Mouse (Mus musculus) heart, embryonic 13.5 days (tissue): Measurements from ENCODE around the gene Ppp2r1b. TPM values are rescaled to one million over a fixed set of nuclear protein-coding genes. Genes with fewer than 3 reads are reported as not detected.

ENCODE experiments used
- ATAC-seq: fragments of 200-750 bp; cut with Nextera tagmentation; 2 replicates; pipeline ENCODE4 v1.8.0; 2017; ENCODE audit warnings: moderate TSS enrichment; ENCODE audit not compliant: insufficient number of reproducible peaks, low FRiP score, low TSS enrichment; ENCODE audit errors: extremely low read depth
- H3K27ac ChIP-seq: fragments of 300-500 bp; sonication (generic); replicated peaks from 2 replicates; pipeline ENCODE4 v1.5.1; 2015; ENCODE audit warnings: moderate library complexity, mild to moderate bottlenecking, inconsistent platforms
- H3K27me3 ChIP-seq: fragments of 300-500 bp; sonication (generic); replicated peaks from 2 replicates; pipeline ENCODE4 v1.6.1; 2015; ENCODE audit warnings: mild to moderate bottlenecking, inconsistent platforms
- H3K36me3 ChIP-seq: fragments of 300-500 bp; sonication (generic); 2 replicates; pipeline ENCODE4 v1.6.1; 2015; ENCODE audit warnings: mild to moderate bottlenecking, inconsistent platforms
- H3K4me1 ChIP-seq: fragments of 300-500 bp; sonication (generic); 2 replicates; pipeline ENCODE4 v1.6.1; 2015; ENCODE audit warnings: inconsistent platforms
- H3K4me2 ChIP-seq: fragments of 300-500 bp; sonication (generic); 2 replicates; pipeline ENCODE4 v1.6.1; 2015; ENCODE audit warnings: inconsistent platforms, mild to moderate bottlenecking, moderate library complexity
- H3K4me3 ChIP-seq: fragments of 300-500 bp; sonication (generic); 2 replicates; pipeline ENCODE4 v1.5.1; 2015; ENCODE audit warnings: moderate library complexity, mild to moderate bottlenecking, inconsistent platforms
- H3K9ac ChIP-seq: fragments of 300-500 bp; sonication (generic); 2 replicates; pipeline ENCODE4 v1.6.1; 2015; ENCODE audit warnings: inconsistent platforms, mild to moderate bottlenecking, moderate library complexity
- H3K9me3 ChIP-seq: fragments of 300-500 bp; sonication (generic); 2 replicates; pipeline ENCODE4 v1.6.1; 2016; ENCODE audit warnings: inconsistent platforms
- WGBS: fragments of 180-500 bp; shearing (Covaris S2); methylation state at CpG from one replicate; pipeline ENCODE4 v1.1.7; 2015; ENCODE audit warnings: mixed read lengths; 5-methylcytosine and 5-hydroxymethylcytosine counted together
- polyA plus RNA-seq: library from polyadenylated mRNA; unstranded; fragments of >200 nt; fragmentation: Nextera tagmentation; extraction: Ambion mirVana; gene quantifications from 2 replicates; pipeline ENCODE4 v1.2.1, GENCODE M21; 2015

The Ppp2r1b gene
- polyA plus RNA-seq, 1 experiment from 2014 or later, result 46.3 TPM

DNA sequence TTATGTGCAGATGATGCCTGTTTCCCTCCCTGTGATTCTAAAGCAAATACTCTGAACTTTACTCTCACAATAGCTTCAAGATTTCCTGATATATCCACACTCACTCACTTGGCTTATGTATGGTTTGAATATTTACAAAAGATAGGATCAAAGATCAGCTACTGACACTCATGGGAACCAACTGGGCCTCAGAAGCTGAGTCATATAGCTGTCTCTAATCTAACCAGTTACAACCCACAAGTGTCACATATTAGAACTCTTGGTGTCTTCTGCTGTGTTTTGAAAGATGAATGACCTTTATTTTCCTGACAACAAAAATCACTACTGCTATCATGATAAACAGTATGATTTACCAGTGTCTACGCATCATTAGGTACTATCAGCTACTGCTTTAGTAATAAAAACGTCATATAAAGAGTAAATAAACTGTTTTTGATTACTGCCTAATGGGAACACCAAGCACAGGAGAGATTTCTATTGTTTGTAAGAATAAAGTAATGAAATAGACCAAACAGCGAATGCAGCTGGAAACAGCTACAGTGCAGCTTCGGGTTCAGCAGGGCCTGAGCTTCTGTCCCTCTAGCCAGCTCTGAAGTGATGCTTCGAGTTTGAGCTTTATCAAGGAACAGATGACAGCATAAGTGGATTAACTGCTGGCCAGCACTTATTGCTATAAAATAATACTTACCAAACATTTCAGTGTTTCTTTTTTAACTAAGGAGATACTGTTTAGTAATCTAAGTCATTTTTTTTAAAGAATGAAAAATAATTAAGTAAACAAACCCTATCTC, 77.5 kb downstream of the Ppp2r1b start:
- H3K36me3 ChIP-seq, result 0 out of 2 replicates have a peak, but pooled peaks cover under 1% of the 10 kb centered on the region
- ATAC-seq, result no peak
- 59% methylated on average over 5 of the region's 5 CpGs for WGBS
- H3K4me3 ChIP-seq, result no peak overlapping the region
- H3K27me3 ChIP-seq, result no peaks in the 10 kb centered on the region
- H3K9ac ChIP-seq, result no peak overlapping the region
- H3K4me1 ChIP-seq, result peaks cover 35% of the 10 kb centered on the region
- H3K9me3 ChIP-seq, result no peaks in the 10 kb centered on the region
- H3K4me2 ChIP-seq, result no peak overlapping the region
- no peak overlapping the region for H3K27ac ChIP-seq

- H3K27me3 ChIP-seq, result no peaks in the 10 kb centered on the region
Observed at GRCm38 (mm10) chr9:50924454-50924853, 79.4 kb downstream of the Ppp2r1b start.

GRCm38 (mm10) chr9:50925801-50926200, 80.7 kb downstream of the Ppp2r1b start:
- Histone ChIP-seq H3K4me3 (no peak overlapping the region), H3K27ac (no peak overlapping the region)
- ATAC-seq, result no peak

More at GRCm38 (mm10) chr9:50924454-50924853, 79.4 kb downstream of the Ppp2r1b start:
- H3K36me3 ChIP-seq, result peaks cover 8% of the 10 kb centered on the region
- H3K9ac ChIP-seq, result no peak overlapping the region
- no peak overlapping the region for H3K27ac ChIP-seq
- peaks cover 35% of the 10 kb centered on the region for H3K4me1 ChIP-seq
- H3K9me3 ChIP-seq, result no peaks in the 10 kb centered on the region
- no peak overlapping the region for H3K4me2 ChIP-seq
- H3K4me3 ChIP-seq, result no peak overlapping the region
- no peak for ATAC-seq

DNA sequence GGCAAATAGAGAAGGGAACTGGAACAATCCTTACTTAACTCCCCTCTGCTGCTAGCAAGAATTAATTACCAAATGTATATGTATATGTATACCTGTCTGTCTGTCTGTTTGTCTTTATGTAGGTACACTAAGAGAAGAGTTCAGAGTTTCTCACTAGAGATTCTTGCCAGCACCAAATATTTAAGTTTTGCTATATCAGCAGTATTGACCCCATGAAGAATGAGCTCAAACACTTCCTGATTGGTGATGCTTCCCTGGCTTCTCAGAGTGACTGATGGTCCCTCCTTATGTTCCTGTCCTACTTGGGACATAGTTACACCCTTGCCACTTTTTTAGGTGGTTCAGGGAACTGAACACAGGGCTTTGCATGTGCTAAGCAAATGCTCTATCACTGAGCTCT, 84.9 kb downstream of the Ppp2r1b start:
- H3K9ac ChIP-seq, result no peak overlapping the region
- H3K27ac ChIP-seq, result no peak overlapping the region
- no peaks in the 10 kb centered on the region for H3K27me3 ChIP-seq
- no peaks in the 10 kb centered on the region for H3K9me3 ChIP-seq
- H3K4me3 ChIP-seq, result no peak overlapping the region
- H3K4me1 ChIP-seq, result peaks cover 6% of the 10 kb centered on the region
- peaks cover 58% of the 10 kb centered on the region for H3K36me3 ChIP-seq
- H3K4me2 ChIP-seq, result no peak overlapping the region
- ATAC-seq, result no peak

More at GRCm38 (mm10) chr9:50925801-50926200, 80.7 kb downstream of the Ppp2r1b start:
- 21% methylated on average over 4 of the region's 4 CpGs for WGBS
- no peaks in the 10 kb centered on the region for H3K27me3 ChIP-seq
- H3K9me3 ChIP-seq, result no peaks in the 10 kb centered on the region
- H3K4me1 ChIP-seq, result peaks cover 32% of the 10 kb centered on the region
- H3K36me3 ChIP-seq, result peaks cover 17% of the 10 kb centered on the region
- no peak overlapping the region for H3K9ac ChIP-seq
- no peak overlapping the region for H3K4me2 ChIP-seq

GRCm38 (mm10) chr9:50941804-50942401, 96.8 kb downstream of the Ppp2r1b start:
- no peaks in the 10 kb centered on the region for H3K9me3 ChIP-seq
- H3K4me3 ChIP-seq, result no peak overlapping the region
- H3K4me2 ChIP-seq, result no peak overlapping the region
- no peaks in the 10 kb centered on the region for H3K27me3 ChIP-seq
- no peak overlapping the region for H3K9ac ChIP-seq
- no peaks in the 10 kb centered on the region for H3K4me1 ChIP-seq
- no peak for ATAC-seq
- no peak overlapping the region for H3K27ac ChIP-seq
- 86% methylated on average over 3 of the region's 3 CpGs for WGBS
- no peaks in the 10 kb centered on the region for H3K36me3 ChIP-seq

DNA sequence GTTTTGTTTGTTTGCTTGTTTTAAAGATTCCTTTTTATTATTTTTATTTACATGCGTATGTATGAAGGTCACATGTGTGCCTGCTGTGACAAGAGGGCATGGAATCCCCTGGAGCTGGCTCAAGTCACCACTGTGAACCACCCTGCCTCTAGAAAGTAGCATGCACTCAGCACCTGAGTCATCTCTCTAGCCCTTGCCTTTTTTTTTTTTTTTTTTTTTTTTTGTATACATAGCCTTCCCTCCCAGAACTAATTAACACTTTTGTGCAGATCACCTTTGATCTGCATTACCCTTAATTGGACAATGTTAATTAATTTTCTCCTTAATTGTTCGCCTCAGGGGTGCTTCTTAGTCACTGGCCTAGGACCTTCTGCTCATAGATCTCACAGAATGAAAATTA, 97.6 kb downstream of the Ppp2r1b start:
- Histone ChIP-seq H3K36me3 (no peaks in the 10 kb centered on the region), H3K9me3 (no peaks in the 10 kb centered on the region), H3K4me1 (no peaks in the 10 kb centered on the region), H3K9ac (no peak overlapping the region), H3K4me3 (no peak overlapping the region), H3K4me2 (no peak overlapping the region), H3K27me3 (no peaks in the 10 kb centered on the region), H3K27ac (no peak overlapping the region)
- 91% methylated on average over 2 of the region's 2 CpGs for WGBS
- ATAC-seq, result no peak

Other genes with a start within 250 kb of the Ppp2r1b start
- 568 and 646 TPM in 2 replicates for gene Sdhd, start 241.5 kb upstream of the Ppp2r1b start, polyA plus RNA-seq
- 247 and 287 TPM in 2 replicates for gene Timm8b, start 241.4 kb upstream of the Ppp2r1b start, polyA plus RNA-seq
- gene Pih1d2, start 228.0 kb upstream of the Ppp2r1b start, polyA plus RNA-seq, result 1.8 and 3.2 TPM in 2 replicates
- gene Nkapd1, start 227.8 kb upstream of the Ppp2r1b start, polyA plus RNA-seq, result 15.1 and 15.5 TPM in 2 replicates
- 106 and 116 TPM in 2 replicates for gene Dlat, start 185.5 kb upstream of the Ppp2r1b start, polyA plus RNA-seq
- 7.5 and 8.1 TPM in 2 replicates for gene Dixdc1, start 105.8 kb upstream of the Ppp2r1b start, polyA plus RNA-seq
- gene 2310030G06Rik, start 98.8 kb upstream of the Ppp2r1b start, polyA plus RNA-seq, result 9.7 and 10.2 TPM in 2 replicates
- gene Cryab, start 94.0 kb upstream of the Ppp2r1b start, polyA plus RNA-seq, result 1,022 and 1,124 TPM in 2 replicates
- 260 and 319 TPM in 2 replicates for gene Hspb2, start 92.9 kb upstream of the Ppp2r1b start, polyA plus RNA-seq
- gene Fdxacb1, start 77.1 kb upstream of the Ppp2r1b start, polyA plus RNA-seq, result 8.2 and 8.5 TPM in 2 replicates
- 27.3 and 31.9 TPM in 2 replicates for gene Alg9, start 70.3 kb upstream of the Ppp2r1b start, polyA plus RNA-seq
- 24.5 and 25.9 TPM in 2 replicates for gene 1110032A03Rik, start 69.8 kb upstream of the Ppp2r1b start, polyA plus RNA-seq
- 12.6 and 13.4 TPM in 2 replicates for gene Sik2, start 163.8 kb downstream of the Ppp2r1b start, polyA plus RNA-seq
- not detected in 2 replicates for gene Btg4, start 215.6 kb downstream of the Ppp2r1b start, polyA plus RNA-seq
- 8.3 and 8.6 TPM in 2 replicates for gene Layn, start 231.8 kb downstream of the Ppp2r1b start, polyA plus RNA-seq